Mouse (Mus musculus): ENCODE measurements around the gene Ttc7b.

Ttc7b gene

GRCm38 (mm10) chr12:100520794-100521186 is at the start of gene Ttc7b:
Gene Ttc7b, minus strand, starts transcription at chr12:100520826.
- DNase-seq (ENCODE audit: low read depth in 2 of 2, low spot score in 2 of 2) = peak; percentile 23 to 31

DNA sequence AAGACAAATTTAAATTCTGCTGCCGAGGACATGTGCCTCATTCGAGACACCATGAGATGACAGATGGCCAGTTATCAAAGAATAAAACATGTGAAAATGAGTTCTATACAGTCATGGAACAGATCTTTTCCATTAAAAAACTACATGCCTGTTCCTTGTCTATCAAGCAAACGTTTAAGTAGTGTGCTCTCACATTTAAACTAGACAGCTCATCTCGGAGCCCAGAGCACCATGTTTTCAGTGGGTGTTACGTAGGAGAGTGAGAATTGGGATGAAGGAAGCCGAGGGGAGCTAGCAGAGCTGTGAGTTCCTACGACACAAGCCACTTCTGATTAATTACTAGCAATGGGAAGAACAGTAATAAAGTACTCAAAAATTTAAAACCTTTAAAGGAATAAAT is 48.2 kb upstream of the Ttc7b start:
- no peak for DNase-seq (ENCODE audit: low read depth in 2 of 2, low spot score in 2 of 2)

GRCm38 (mm10) chr12:100568105-100568504 is 47.5 kb upstream of the Ttc7b start:
- DNase-seq (ENCODE audit: low read depth in 2 of 2, low spot score in 2 of 2) = no peak

- no peak for DNase-seq (ENCODE audit: low read depth in 2 of 2, low spot score in 2 of 2)
These were observed 47.0 kb upstream of the Ttc7b start for GRCm38 (mm10) chr12:100567627-100568026.

DNA sequence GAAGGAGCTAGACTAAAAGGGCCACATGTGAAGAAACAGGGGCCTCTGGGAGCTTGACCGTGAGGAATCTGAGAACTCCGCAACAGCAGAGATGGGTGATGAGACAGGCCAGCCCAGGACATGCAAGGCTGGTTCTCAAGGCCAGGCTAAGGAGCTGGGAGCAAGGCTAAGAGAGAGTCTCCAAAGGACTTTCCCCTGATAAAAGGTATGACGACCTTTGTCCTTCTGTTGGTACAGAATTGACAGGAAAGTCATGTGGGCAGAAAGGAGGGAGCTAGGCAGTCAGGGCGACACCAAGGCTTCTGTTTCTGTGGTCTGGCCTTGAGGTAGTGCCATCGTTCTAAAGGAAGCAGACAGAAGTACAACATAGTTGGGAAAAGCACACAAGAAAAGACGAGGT is 33.0 kb upstream of the Ttc7b start:
- no peak for DNase-seq (ENCODE audit: low read depth in 2 of 2, low spot score in 2 of 2)

DNA sequence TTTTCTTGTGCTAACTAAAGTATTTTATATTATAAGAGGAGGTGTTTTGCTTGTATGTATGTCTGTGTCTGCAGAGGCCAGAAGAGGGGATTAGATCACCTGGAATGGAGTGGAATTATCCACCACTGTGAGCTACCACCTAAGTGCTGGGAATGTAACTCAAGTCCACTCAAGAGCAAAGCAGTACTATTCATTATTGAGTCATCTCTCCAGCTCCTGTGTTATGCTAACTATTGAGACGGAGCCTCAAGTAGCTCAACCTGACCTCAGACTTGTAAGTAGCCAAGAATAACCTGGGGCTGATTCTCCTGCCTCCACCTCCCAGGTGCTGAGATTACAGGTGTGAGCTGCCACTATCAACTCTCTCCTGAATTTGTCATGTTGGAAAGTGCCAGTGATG is 31.3 kb upstream of the Ttc7b start:
- no peak for DNase-seq (ENCODE audit: low read depth in 2 of 2, low spot score in 2 of 2)

DNA sequence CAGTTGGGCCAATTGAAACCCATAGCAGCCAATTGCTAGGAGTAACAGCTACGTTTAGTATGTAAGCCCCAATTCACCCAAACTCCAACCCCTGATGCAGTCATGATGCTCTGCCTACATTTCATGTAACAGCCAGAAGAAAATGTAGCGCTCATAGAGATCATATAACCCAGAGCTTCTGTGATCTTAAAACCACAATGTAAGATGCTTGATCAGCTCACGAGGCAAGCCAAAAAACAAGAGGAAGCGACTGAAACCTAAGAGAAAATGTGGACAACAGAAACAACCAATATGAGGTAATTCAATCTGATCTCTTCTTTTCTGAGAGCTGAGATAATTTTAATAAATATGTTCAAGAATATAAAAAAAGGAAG is 23.6 kb upstream of the Ttc7b start:
- peak in 1 of 2 experiments; percentile 29 for DNase-seq (ENCODE audit: low read depth in 2 of 2, low spot score in 2 of 2)

- DNase-seq (ENCODE audit: low read depth in 2 of 2, low spot score in 2 of 2) = no peak
These were observed 23.0 kb upstream of the Ttc7b start for GRCm38 (mm10) chr12:100543437-100544193.

DNA sequence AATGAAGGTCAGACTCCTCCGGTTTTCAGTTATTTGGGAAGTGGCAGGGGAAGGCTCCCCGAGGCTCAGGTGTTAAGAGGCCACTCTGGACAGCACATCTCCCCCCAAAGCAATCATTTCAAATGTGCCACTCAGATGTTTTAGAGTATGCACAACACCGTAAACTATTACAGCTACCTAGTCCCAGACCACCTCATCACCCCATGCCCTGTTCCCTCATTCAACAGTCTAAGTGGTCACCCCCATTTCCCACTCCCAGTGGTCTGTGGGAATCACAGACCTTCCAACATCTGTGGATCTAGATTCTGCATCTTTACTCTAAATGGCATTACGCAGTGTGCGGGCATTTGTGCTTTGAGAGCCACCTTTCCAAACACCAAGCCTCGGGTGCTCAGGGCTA is 21.9 kb upstream of the Ttc7b start:
- no peak for DNase-seq (ENCODE audit: low read depth in 2 of 2, low spot score in 2 of 2)

- no peak for DNase-seq (ENCODE audit: low read depth in 2 of 2, low spot score in 2 of 2)
These were observed 21.4 kb upstream of the Ttc7b start for GRCm38 (mm10) chr12:100542076-100542475.

GRCm38 (mm10) chr12:100539158-100539714 is 18.6 kb upstream of the Ttc7b start:
- no peak for DNase-seq (ENCODE audit: low read depth in 2 of 2, low spot score in 2 of 2)

DNA sequence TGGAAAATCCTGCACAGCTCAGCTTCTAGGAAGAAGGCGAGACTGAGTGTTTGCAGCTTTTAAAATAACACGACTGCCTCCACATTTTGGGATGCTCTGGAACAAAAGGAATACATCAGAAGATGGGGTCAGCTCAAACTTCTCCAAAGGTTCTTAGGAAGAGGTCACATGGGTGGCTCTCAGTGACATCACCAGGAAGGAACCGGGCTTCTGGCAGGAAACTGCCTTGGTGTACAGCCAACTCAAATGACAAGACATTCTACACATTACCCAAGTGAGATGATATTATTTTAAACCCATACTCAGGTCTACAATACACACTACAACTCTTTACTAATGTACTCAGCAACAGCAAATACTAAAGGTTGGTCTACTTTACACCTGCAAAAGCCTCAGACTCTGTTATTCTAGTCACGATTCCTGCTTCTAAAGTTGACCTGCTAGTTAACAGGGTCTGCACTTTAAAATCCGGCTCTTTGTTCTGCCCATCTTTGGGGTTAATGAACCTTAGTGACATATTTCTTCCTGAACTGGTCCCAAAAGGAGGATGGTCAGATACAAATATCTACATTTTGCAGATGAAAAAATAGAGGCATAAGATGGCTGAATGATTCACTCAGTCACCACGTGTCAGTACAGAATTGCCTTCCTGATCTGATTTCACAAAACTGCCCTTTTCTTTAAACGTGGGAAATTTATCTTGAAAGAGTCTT is 18.0 kb upstream of the Ttc7b start:
- no peak for DNase-seq (ENCODE audit: low read depth in 2 of 2, low spot score in 2 of 2)

- no peak for DNase-seq (ENCODE audit: low read depth in 2 of 2, low spot score in 2 of 2)
These were observed 16.5 kb upstream of the Ttc7b start for GRCm38 (mm10) chr12:100537091-100537490.

GRCm38 (mm10) chr12:100535028-100535427 is 14.4 kb upstream of the Ttc7b start:
- DNase-seq (ENCODE audit: low read depth in 2 of 2, low spot score in 2 of 2) = no peak

DNA sequence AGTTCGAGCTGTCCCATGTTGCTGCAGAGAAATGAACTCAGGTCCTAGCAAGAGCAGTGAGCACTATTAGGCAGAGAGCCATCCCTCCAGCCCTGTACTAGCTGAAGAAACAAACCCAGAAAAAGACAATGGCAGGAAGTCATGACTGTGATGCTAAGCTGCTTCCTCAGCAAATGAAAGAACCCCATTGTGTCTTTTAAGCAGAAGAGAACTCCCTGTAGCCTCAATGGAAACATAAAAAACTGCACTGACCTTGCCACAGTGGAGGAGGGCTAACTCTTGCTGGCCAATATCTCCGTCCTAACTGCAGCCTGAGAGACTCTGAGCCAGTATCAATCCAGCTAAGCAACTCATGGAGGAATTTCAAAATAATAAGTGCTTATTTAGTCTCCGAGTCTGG is 13.4 kb upstream of the Ttc7b start:
- no peak for DNase-seq (ENCODE audit: low read depth in 2 of 2, low spot score in 2 of 2)

DNA sequence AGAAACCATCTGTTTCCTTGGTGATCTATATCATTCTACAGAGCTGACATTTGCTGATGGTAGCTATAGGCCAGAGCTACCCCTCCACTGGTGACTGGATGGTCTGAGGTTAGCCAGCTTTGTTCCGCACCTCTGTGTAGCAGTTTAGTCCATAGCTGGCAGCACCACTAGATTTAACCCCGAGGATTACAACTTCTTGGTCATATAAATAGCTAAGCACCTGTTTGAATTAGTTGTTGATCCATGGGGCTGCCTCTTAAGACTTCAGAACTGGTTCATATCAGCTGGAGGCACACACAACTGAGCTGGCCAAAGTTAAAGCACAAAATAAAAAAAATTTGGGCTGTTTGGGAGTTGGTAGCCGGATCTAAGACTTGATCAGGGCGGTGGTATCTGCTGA is 12.6 kb upstream of the Ttc7b start:
- DNase-seq (ENCODE audit: low read depth in 2 of 2, low spot score in 2 of 2) = no peak

DNA sequence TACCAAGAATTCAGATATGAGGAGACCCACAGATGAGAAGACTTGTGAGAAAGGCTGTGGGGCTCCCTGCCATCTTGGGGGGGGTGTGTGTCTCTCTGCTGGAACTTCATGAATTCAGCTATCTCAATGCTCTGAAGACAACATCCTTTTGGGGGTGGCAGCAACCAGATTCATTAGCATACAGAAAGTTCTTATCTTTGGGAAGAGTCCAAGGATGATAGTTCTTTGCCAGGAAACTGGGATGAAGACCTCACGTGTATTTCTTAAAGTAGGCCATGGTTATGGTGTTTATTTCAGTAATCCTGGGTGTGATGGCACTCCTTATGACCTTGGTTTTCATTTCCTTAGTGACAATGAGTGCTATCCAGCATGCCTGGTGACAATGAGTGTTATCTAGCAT is 11.1 kb upstream of the Ttc7b start:
- no peak for DNase-seq (ENCODE audit: low read depth in 2 of 2, low spot score in 2 of 2)

DNA sequence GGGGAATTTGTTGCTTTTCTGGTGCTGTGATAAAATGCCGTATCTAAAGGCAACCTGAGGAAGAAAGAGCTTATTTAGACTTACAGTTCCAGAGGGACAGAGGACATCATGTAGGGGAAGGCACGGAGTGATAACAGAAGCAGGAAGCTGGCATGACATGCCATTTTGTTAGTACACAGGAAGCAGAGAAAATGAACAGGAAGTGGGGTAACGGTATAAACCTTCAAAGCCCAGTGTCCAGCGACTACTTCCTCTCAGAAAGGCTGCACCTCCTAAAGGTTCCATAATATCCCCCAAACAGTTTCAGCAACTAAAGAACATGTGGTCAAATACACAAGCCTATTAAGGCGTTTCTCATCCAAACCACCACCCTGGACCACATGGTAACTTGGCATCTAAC is 10.2 kb upstream of the Ttc7b start:
- no peak for DNase-seq (ENCODE audit: low read depth in 2 of 2, low spot score in 2 of 2)

DNA sequence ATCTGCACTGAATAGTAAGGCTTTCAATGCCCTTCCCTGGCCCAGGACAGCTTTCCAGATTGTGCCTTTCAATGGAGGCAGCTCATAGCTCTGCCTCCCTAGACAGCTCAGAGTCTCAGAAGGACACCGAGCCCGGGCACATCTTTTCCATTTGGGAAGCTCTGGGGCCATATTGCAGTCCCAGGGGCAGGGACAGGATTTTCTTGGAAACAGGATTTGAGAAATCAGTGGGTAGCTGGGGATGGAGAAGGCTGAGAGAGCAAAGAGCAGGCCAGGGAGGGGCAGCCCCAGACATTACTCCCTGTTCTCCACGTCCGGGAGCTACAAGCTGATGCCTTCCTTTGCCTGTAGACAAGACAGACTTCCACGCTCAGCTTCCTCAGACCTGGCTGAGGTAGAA is 9.0 kb upstream of the Ttc7b start:
- no peak for DNase-seq (ENCODE audit: low read depth in 2 of 2, low spot score in 2 of 2)

GRCm38 (mm10) chr12:100529172-100529571 is 8.5 kb upstream of the Ttc7b start:
- no peak for DNase-seq (ENCODE audit: low read depth in 2 of 2, low spot score in 2 of 2)

DNA sequence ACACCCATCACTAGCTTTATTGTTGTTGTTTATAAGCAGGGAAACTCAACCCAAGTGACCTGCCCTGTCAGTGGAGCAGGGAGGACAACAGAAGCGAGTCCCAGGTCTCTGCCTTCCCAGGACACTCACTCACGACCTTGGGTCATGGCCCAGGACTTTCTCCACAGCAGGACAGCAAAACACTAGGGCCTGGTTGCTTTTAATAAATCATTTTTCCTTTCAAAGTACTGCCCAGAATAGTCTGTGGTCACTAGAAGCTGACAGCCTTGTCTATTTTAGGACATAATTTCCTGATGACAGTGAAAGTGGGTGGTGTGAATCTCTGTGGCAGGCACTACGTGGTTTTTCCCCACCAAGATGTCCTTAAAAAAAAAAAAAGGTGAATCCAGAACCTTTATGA is 7.6 kb upstream of the Ttc7b start:
- DNase-seq (ENCODE audit: low read depth in 2 of 2, low spot score in 2 of 2) = no peak

GRCm38 (mm10) chr12:100527753-100528152 is 7.1 kb upstream of the Ttc7b start:
- no peak for DNase-seq (ENCODE audit: low read depth in 2 of 2, low spot score in 2 of 2)

DNA sequence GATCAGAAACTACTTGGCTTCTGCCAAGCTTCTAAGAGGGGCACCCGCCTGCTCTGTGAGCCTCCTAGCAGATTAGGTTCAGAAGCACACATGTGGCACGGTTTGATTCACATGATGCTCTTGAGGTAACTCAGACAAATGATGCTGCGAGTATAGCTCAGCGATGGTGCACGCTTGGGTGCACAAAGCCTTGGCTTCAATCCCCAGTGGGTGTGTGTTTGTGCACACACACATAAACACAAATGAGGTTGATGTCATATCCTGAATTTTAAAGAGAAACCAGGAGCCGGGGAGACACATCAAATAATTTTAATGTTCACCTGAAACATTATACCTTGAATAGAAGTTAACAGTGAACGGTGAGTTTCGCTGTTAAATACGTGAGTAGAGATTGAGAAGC is 6.6 kb upstream of the Ttc7b start:
- no peak for DNase-seq (ENCODE audit: low read depth in 2 of 2, low spot score in 2 of 2)
